Mouse (Mus musculus) limb, embryonic 14.5 days (tissue): ENCODE measurements around the gene Prr13. TPM values are rescaled to one million over a fixed set of nuclear protein-coding genes. Genes with fewer than 3 reads are reported as not detected.
A peak's percentile ranks its signal among the peaks of the same experiment; 100 is the strongest.

Source experiments
- ATAC-seq: fragments of 200-750 bp; cut with Nextera tagmentation; 2 replicates; pipeline ENCODE4 v1.8.0; 2017; ENCODE audit warnings: low read depth, moderate number of reproducible peaks, moderate TSS enrichment; ENCODE audit not compliant: low FRiP score
- DNase-seq: peaks from one replicate; pipeline ENCODE4 v3.0.0-alpha.2; 2015; ENCODE audit warnings: low spot score
- H3K27ac ChIP-seq: fragments of 300-500 bp; sonication (generic); replicated peaks from 2 replicates; pipeline ENCODE4 v1.5.1; 2014; ENCODE audit warnings: low read depth, mild to moderate bottlenecking, low read length, moderate library complexity, mixed read lengths
- H3K27me3 ChIP-seq: fragments of 300-500 bp; sonication (generic); 2 replicates; pipeline ENCODE4 v1.6.1; 2014; ENCODE audit warnings: low read length, mixed read lengths; ENCODE audit not compliant: control insufficient read depth, insufficient read depth
- H3K36me3 ChIP-seq: fragments of 300-500 bp; sonication (generic); 2 replicates; pipeline ENCODE4 v1.6.1; 2014; ENCODE audit warnings: mild to moderate bottlenecking, low read length, moderate library complexity, mixed read lengths; ENCODE audit not compliant: control insufficient read depth, insufficient read depth
- H3K4me1 ChIP-seq: fragments of 300-500 bp; sonication (generic); 2 replicates; pipeline ENCODE4 v1.6.1; 2014; ENCODE audit warnings: antibody characterized with exemption, low read length, mixed read lengths; ENCODE audit not compliant: control insufficient read depth, insufficient read depth
- H3K4me2 ChIP-seq: fragments of 300-500 bp; sonication (generic); replicated peaks from 2 replicates; pipeline ENCODE4 v1.6.1; 2014; ENCODE audit warnings: low read depth, mild to moderate bottlenecking, low read length, moderate library complexity; ENCODE audit not compliant: severe bottlenecking
- H3K4me3 ChIP-seq: fragments of 300-500 bp; sonication (generic); replicated peaks from 2 replicates; pipeline ENCODE4 v1.5.1; 2014; ENCODE audit warnings: low read length
- H3K9ac ChIP-seq: fragments of 300-500 bp; sonication (generic); 2 replicates; pipeline ENCODE4 v1.6.1; 2014; ENCODE audit warnings: mild to moderate bottlenecking, low read depth, low read length, moderate library complexity; ENCODE audit not compliant: severe bottlenecking
- H3K9me3 ChIP-seq: fragments of 300-500 bp; sonication (generic); 2 replicates; pipeline ENCODE4 v1.6.1; 2016; ENCODE audit warnings: low read length; ENCODE audit not compliant: control insufficient read depth
- POLR2A ChIP-seq: fragments of 200-500 bp; IDR thresholded peaks from 2 replicates; pipeline ENCODE4 v1.8.0; 2012; ENCODE audit warnings: inconsistent platforms, mild to moderate bottlenecking, moderate library complexity, borderline replicate concordance; ENCODE audit not compliant: insufficient read depth, insufficient read length; ENCODE audit errors: extremely low read depth
- whole genome bisulfite sequencing: fragments of 180-500 bp; shearing (Covaris S2); extraction: QIAGEN DNeasy Blood & Tissue Kit; methylation state at CpG from one replicate; pipeline ENCODE4 v1.1.7; 2014; 5-methylcytosine and 5-hydroxymethylcytosine counted together
- polyA plus RNA-seq, 2 experiments: library from polyadenylated mRNA; depleted of rRNA in 1 of 2; stranded (reverse) in 1 of 2; unstranded in 1 of 2; fragments of >200 nt; fragmentation: Nextera tagmentation in 1 of 2; extraction: Ambion mirVana in 1 of 2; gene quantifications; 2 replicates each; pipeline versions ENCODE4 v1.2.1 to v1.2.3; 2012 to 2014

Prr13 gene
- polyA plus RNA-seq, 2 experiments, result 67.8 to 76.6 TPM

- no peak overlapping the region for H3K9ac ChIP-seq
- WGBS, result 95% methylated on average over 9 of the region's 9 CpGs
- H3K4me3 ChIP-seq, result no peak overlapping the region
- H3K9me3 ChIP-seq, result no peaks in the 10 kb centered on the region
- H3K27me3 ChIP-seq, result no peaks in the 10 kb centered on the region
- no peak overlapping the region for H3K4me2 ChIP-seq
- no peak for DNase-seq
- ATAC-seq, result no peak
- no peak overlapping the region for H3K27ac ChIP-seq
- peaks cover 7% of the 10 kb centered on the region; the same call in 1 of the 2 replicates for H3K4me1 ChIP-seq
- peaks cover 5% of the 10 kb centered on the region for H3K36me3 ChIP-seq
- no peak for TF ChIP-seq POLR2A
These were observed 10.0 kb downstream of the Prr13 start for GRCm38 (mm10) chr15:102468675-102469370.

DNA sequence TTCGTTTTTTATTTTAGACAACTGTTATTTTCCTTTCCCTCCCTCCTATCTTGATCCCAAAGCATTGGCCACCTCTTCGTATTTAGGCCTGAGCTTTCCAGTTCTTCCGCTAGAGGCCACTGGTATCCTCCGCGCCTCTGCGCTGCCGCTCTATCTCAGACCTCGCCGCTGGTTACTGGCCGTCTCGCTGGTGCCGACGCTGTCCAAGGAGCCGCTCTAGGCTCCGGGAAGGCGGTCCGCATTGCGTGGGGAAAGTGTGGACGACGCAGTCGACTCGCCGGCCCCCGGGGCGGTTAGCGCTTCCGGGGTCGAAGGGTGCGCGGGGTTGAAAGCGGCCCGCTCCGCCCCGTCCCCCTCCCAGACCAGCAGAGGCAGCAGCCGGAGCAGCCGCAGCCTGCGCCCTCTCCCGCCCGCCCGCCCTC is 11.4 kb downstream of the Prr13 start, which contains the start of gene Pcbp2:
Pcbp2 (plus strand) TSS at position 357 of the 422 bp plus-strand sequence.
- DNase-seq, result peak; percentile 98
- H3K9me3 ChIP-seq, result no peaks in the 10 kb centered on the region
- under 1% methylated on average over 27 of the region's 40 CpGs for WGBS
- peaks cover 7% of the 10 kb centered on the region; the same call in 1 of the 2 replicates for H3K4me1 ChIP-seq
- TF ChIP-seq POLR2A, result 0 out of 2 replicates have a peak, but pooled peaks have one; percentile 37
- peak; percentile 97 for ATAC-seq
- peaks cover 19% of the 10 kb centered on the region for H3K36me3 ChIP-seq
- H3K9ac ChIP-seq, result peak within 1 kb of the TSS; percentile 94
- peak within 1 kb of the TSS; percentile 98 for H3K27ac ChIP-seq
- no peaks in the 10 kb centered on the region for H3K27me3 ChIP-seq
- H3K4me2 ChIP-seq, result peak within 1 kb of the TSS; percentile 52
- peak within 1 kb of the TSS; percentile 84 for H3K4me3 ChIP-seq

DNA sequence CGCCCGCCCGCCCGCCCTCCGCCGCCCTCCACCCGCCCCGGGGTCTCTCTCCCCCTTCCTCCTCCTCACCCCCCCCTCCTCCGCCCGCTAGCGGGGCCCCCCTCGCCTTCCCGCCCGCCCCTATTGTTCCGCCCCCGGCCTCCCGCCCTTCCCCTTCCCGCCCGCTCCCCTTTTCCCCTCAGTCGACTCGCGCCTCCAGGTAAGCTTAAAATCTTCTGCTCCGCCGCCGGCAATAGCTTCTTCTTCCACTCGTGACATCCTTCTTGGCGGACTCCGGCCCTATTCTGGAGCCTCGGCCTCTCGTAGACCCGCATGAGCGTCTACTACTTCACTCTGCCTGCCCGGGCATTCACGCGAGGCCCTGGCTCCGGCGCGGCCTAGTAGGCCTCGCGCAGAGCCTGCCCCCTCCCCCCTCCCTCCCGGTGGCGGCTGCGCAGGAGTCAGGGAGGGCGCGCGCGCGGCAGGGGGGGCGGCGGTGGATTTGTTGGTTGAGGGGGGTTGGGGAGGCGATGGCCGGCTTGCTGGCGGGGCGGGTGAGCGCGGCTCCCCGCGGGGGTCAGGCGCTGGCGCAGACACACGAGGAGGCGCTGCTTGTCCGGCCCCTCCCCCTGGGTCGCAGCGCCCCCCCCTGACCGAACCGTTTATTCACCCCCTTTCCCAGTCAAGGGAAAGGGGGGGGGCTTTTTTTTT is 11.9 kb downstream of the Prr13 start:
- Histone ChIP-seq H3K27ac (peak overlapping the region; percentile 98), H3K36me3 (peaks cover 24% of the 10 kb centered on the region), H3K9ac (peak overlapping the region; percentile 94), H3K4me2 (peak overlapping the region; percentile 52), H3K4me1 (peaks cover 7% of the 10 kb centered on the region; the same call in 1 of the 2 replicates), H3K27me3 (no peaks in the 10 kb centered on the region), H3K9me3 (no peaks in the 10 kb centered on the region), H3K4me3 (peak overlapping the region; percentile 84)
- ATAC-seq (peak; percentile 62), DNase-seq (peak; percentile 85)
- 2% methylated on average over 22 of the region's 67 CpGs for WGBS
- TF ChIP-seq POLR2A, result no peak

DNA sequence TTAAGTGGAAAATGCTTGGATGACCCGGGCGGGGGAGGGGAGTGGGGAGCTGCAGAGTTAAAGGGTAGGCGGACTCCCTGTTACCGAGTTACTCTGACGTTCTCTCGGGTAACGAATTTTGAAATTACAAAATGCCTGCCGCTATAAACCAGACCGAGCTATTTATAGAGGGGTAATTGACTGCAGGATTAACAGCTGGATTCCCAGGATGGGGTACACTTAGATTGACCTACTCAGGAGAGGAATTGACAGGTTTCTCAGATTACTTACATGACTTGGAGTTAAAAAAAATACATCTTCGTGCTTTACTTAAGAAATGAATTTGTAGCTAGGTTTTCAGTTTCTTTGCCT is 12.4 kb downstream of the Prr13 start:
- ATAC-seq (no peak; the same call in 1 of the 2 replicates), DNase-seq (no peak)
- Histone ChIP-seq H3K4me3 (peak overlapping the region; percentile 84), H3K9me3 (no peaks in the 10 kb centered on the region), H3K27me3 (no peaks in the 10 kb centered on the region), H3K4me2 (peak overlapping the region; percentile 52), H3K27ac (peak overlapping the region; percentile 98), H3K36me3 (peaks cover 29% of the 10 kb centered on the region), H3K4me1 (peaks cover 7% of the 10 kb centered on the region; the same call in 1 of the 2 replicates), H3K9ac (peak overlapping the region; percentile 94)
- no peak for TF ChIP-seq POLR2A
- 4% methylated on average over 10 of the region's 10 CpGs for WGBS

DNA sequence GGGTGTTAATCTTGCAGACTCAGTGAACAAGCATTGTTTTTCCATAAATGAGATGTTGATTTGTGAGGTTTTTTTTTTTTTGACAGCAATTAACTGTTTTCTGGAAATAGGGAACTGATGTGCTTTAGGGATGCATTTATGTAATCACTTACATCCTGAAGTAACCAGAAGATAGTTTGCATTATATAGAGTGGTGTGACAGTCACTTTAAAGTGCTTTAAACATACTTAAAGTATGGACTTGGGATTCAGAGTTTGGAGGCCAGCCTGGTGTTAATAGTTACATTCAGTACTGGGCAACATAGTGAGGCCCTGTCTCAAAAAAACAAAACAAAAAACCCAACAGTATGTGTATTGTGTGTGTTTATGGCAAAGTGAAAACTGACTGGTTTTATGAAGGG is 12.9 kb downstream of the Prr13 start:
- Histone ChIP-seq H3K4me2 (peak overlapping the region; percentile 52), H3K9ac (peak overlapping the region; percentile 94), H3K4me1 (peaks cover 7% of the 10 kb centered on the region; the same call in 1 of the 2 replicates), H3K27me3 (no peaks in the 10 kb centered on the region), H3K4me3 (peak overlapping the region; percentile 84), H3K9me3 (no peaks in the 10 kb centered on the region), H3K27ac (no peak overlapping the region), H3K36me3 (peaks cover 34% of the 10 kb centered on the region)
- DNase-seq (no peak), ATAC-seq (no peak)
- no peak for TF ChIP-seq POLR2A
